Mouse (Mus musculus) heart, postnatal 0 days (tissue): ENCODE measurements at regions not wholly inside any gene's neighbourhood (a gene's known extent, or its start where the extent isn't known, plus 50 kb on each side); places are given as distances from the start of the nearest gene placed in this dataset.

Source experiments
- CTCF ChIP-seq: IDR thresholded peaks from 2 replicates; pipeline ENCODE4 v1.5.1; 2016; ENCODE audit warnings: antibody characterized with exemption, control low read depth, low read depth
- EP300 ChIP-seq: IDR thresholded peaks from 2 replicates; pipeline ENCODE4 v1.6.1; 2016; ENCODE audit warnings: antibody characterized with exemption, low read depth

DNA sequence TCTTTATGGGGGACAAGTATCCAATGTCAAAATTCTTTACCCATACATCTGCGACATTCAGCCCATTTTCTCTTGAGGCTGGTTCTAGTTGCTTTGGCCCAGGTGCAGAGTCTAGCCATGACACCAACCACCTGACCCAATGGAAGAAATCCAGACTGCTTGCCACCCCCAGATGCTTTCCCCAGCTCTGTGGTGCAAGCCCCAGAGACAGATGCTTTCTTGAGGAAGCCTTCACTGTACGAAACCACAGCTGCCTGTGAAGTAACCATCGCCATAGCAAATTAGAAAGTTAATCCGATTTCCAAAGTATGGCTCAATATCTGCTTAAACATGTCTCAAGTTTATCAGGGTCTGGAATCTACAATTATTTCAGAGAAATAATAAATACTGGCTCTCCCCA is 138.5 kb downstream of the Arrdc4 start:
- no peak for TF ChIP-seq CTCF
- no peak for TF ChIP-seq EP300
